Mouse (Mus musculus) CH12F3 (cell line): ENCODE data around the gene Mybpc1.
"Not testable (repeated sequence)": the region's sequence is repeated elsewhere in the genome, so short reads cannot be mapped to it uniquely, and the experiment has no call there.

Experiments
- in situ Hi-C: fragments of 300-500 bp; cut with MboI; formaldehyde crosslinking; loops from 2 replicates; pipeline ENCODE4 v1.14.3; 2020; ENCODE audit warnings: low sequenced_read_pairs

The Mybpc1 gene

GRCm38 (mm10) chr10:88552738-88553137 is 52.2 kb downstream of the Mybpc1 start:
- in situ Hi-C loops, result loop anchor here (10.0 kb wide), 1 partner anchor 172 kb away; no protein-coding TSS in a partner anchor

GRCm38 (mm10) chr10:88550225-88550624 is 54.7 kb downstream of the Mybpc1 start:
- in situ Hi-C loops, result loop anchor here (10.0 kb wide), 1 partner anchor 175 kb away; no protein-coding TSS in a partner anchor

- in situ Hi-C loops, result no loop called here
These were observed 57.3 kb downstream of the Mybpc1 start for GRCm38 (mm10) chr10:88547635-88548034.

DNA sequence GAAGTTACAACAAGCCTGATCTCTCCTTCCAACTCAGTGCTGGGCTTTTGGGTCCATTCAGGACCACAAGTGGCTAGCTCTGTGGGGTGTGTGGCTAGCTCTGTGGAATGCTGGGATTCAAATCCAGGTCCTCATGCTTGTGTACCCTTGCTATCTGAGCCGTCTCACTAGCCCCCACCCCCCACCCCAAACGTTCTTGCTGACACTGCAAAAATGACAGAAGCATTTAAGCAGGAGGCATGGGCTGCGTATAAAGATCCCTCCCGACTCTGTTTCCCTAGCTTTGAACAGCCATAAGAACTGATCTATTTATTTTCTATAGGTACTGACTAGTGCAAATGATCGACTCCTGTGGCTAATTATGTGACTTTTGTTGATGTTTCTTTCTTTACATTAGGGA is 74.3 kb downstream of the Mybpc1 start:
- in situ Hi-C loops, result no loop called here

DNA sequence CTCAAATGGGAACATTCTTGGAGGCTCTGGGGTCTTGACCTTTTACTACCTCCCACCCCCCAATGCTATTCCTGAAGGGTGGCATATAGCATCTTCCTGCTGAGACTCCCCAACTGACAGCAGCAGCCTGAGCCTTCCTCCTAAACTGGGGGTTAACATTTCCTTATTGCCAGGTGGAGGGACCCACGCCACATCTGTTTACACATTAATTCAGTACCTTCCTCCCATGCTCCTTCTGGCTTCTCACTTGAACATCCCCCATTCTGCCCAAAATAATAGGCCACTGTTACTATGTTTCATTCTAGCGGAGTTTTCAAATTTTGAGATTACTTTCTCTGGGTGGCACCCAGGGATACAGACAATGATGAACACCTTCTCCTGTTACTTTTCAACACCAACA is 80.9 kb downstream of the Mybpc1 start:
- in situ Hi-C loops, result no loop called here

DNA sequence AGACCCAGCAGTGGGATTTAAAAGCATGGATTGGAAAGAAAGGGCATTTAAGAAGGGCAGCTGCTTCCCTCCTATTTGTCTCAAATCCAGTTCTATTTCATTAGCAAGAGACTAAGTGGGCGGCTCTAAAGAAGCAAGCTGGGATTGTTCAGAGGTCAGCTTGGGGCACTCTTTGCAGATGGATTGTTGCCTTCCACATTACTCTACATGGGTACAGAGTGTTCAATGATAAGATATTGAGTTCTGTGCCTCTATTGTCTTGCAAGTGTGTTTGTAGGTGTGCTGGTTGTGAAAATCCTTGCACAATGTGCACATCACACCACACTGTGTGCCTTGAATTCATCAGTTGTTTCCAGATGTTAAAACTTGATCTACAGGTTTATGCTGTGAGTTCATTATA is 81.7 kb downstream of the Mybpc1 start:
- in situ Hi-C loops, result no loop called here

GRCm38 (mm10) chr10:88522795-88523194 is 82.2 kb downstream of the Mybpc1 start:
- in situ Hi-C loops, result no loop called here

- in situ Hi-C loops, result not testable (repeated sequence)
These were observed 89.9 kb downstream of the Mybpc1 start for GRCm38 (mm10) chr10:88515049-88515448.

DNA sequence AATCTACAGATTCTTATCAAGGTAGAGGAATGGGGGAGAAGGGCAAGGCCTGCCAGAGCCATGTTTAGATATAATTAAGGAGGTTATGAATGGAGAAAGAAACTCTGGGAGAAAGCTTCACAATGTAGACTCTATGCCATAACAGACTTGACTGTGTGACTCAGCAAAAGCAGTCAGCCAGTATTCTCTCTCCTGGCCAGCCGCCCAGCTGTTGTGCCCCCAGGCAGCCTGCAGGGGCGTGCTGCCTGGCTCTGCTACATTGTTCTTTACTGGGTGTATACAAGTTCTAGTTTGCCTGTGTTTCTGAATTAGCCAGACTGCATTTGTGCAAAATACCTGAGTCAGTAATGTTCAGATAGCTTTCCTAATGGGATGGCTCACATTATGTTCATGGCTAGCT is 90.5 kb downstream of the Mybpc1 start:
- in situ Hi-C loops, result no loop called here

DNA sequence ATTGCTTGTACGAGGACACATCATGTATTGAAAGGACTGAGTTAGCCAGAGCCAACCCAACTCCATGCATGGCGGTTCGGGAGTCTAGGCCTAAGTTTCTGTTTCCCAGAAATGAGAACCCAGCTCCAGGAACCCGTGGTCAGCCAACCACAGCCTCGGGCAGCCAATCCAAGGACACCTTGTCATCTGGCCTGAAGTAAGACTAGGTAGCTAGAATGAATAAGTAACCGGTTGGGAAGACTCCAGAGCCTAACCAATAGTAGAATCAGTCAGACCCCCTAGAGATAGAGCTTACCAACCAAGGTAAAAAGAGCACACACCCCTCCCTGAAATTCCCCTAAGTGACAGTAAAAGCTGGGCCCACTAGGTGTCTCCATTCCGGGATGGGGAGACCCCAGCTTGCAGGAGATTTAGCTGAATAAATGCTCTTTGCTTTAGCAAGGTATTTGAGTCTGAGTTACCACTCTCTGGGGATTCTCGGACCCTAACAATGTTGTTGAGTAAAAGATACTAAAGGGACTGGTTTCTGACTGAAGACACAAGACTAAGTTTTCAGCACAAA is 91.3 kb downstream of the Mybpc1 start:
- in situ Hi-C loops, result no loop called here

DNA sequence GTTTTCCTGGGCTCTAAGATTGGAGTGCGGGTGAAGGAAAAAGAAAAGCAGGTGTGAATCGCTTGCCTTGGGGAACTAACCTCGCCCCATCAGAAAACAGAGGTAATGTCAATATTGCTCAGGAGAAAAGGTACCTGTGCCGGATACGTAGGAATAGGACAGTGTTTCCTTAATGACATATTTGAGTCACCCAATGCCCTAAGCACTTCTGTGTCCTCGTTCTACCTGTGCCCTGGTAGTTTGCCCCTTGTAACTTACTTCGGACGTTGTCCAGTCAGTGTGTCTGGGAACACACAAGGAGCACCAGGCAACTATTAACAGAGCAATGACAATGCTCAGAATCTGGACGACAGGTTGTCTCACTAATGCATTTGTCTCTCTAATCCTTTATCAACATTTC is 93.6 kb downstream of the Mybpc1 start:
- in situ Hi-C loops, result no loop called here

- in situ Hi-C loops, result no loop called here
These were observed 94.3 kb downstream of the Mybpc1 start for GRCm38 (mm10) chr10:88510503-88511271.

GRCm38 (mm10) chr10:88507691-88508143 is 97.2 kb downstream of the Mybpc1 start:
- in situ Hi-C loops, result no loop called here

- in situ Hi-C loops, result no loop called here
These were observed 99.7 kb downstream of the Mybpc1 start for GRCm38 (mm10) chr10:88505256-88505655.

DNA sequence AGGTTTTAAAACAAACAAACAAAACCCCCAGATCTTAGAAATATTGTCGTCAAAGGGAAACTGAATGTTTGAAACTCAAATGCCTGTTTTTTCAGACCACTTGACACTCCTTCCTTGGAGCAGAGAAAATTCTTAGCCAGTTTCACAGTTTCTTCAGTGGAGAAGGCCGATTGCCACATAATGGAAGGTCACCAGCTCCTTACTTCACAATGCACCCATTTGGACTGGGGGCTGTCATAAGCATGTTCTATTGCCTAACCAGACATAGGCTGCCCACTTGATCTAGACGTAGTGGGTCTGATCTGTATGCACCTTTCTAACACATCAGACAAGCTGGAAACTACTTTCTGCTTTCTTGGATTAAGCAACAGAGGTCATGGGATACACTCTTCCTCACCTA is 100.5 kb downstream of the Mybpc1 start:
- in situ Hi-C loops, result no loop called here

GRCm38 (mm10) chr10:88503421-88504314 is 101.3 kb downstream of the Mybpc1 start, which contains the start of gene Chpt1:
TSS of gene Chpt1 (minus strand) at chr10:88504073.
- in situ Hi-C loops, result no loop called here

- in situ Hi-C loops, result no loop called here
These were observed 102.0 kb downstream of the Mybpc1 start for GRCm38 (mm10) chr10:88502919-88503318.

GRCm38 (mm10) chr10:88501886-88502765 is 102.8 kb downstream of the Mybpc1 start:
- in situ Hi-C loops, result no loop called here

GRCm38 (mm10) chr10:88501370-88501769 is 103.6 kb downstream of the Mybpc1 start:
- in situ Hi-C loops, result no loop called here

GRCm38 (mm10) chr10:88499993-88500392 is 105.0 kb downstream of the Mybpc1 start:
- in situ Hi-C loops, result no loop called here
